Mouse (Mus musculus) neural tube, embryonic 11.5 days (tissue): ENCODE results near the gene Atxn7. TPM values are rescaled to one million over a fixed set of nuclear protein-coding genes. Genes with fewer than 3 reads are reported as not detected.
"Not testable (repeated sequence)": the region's sequence is repeated elsewhere in the genome, so short reads cannot be mapped to it uniquely, and the experiment has no call there.

Experiments used
- ATAC-seq: fragments of 200-750 bp; cut with Nextera tagmentation; 2 replicates; pipeline ENCODE4 v1.8.0; 2017; ENCODE audit warnings: moderate number of reproducible peaks, mild to moderate bottlenecking, moderate TSS enrichment, moderate library complexity; ENCODE audit not compliant: insufficient read depth, low FRiP score, low TSS enrichment
- DNase-seq: peaks from one replicate; pipeline ENCODE4 v3.0.0-alpha.2; 2015; ENCODE audit warnings: low spot score
- H3K27ac ChIP-seq: fragments of 300-500 bp; sonication (generic); 2 replicates; pipeline ENCODE4 v1.5.1; 2014; ENCODE audit warnings: low read depth, mild to moderate bottlenecking, low read length
- H3K27me3 ChIP-seq: fragments of 300-500 bp; sonication (generic); 2 replicates; pipeline ENCODE4 v1.6.1; 2014; ENCODE audit warnings: mild to moderate bottlenecking, low read length, mixed read lengths; ENCODE audit not compliant: control insufficient read depth, insufficient read depth
- H3K36me3 ChIP-seq: fragments of 300-500 bp; sonication (generic); 2 replicates; pipeline ENCODE4 v1.6.1; 2014; ENCODE audit warnings: mild to moderate bottlenecking, low read length, moderate library complexity, mixed read lengths; ENCODE audit not compliant: control insufficient read depth, insufficient read depth
- H3K4me1 ChIP-seq: fragments of 300-500 bp; sonication (generic); 2 replicates; pipeline ENCODE4 v1.6.1; 2014; ENCODE audit warnings: low read length, mixed read lengths; ENCODE audit not compliant: control insufficient read depth, insufficient read depth
- H3K4me2 ChIP-seq: fragments of 300-500 bp; sonication (generic); 2 replicates; pipeline ENCODE4 v1.6.1; 2014; ENCODE audit warnings: low read depth, mild to moderate bottlenecking, moderate library complexity
- H3K4me3 ChIP-seq: fragments of 300-500 bp; sonication (generic); 2 replicates; pipeline ENCODE4 v1.5.1; 2014; ENCODE audit warnings: low read depth, low read length
- H3K9ac ChIP-seq: fragments of 300-500 bp; sonication (generic); 2 replicates; pipeline ENCODE4 v1.6.1; 2014; ENCODE audit warnings: mild to moderate bottlenecking, low read length
- H3K9me3 ChIP-seq: fragments of 300-500 bp; sonication (generic); 2 replicates; pipeline ENCODE4 v1.6.1; 2016; ENCODE audit warnings: low read length; ENCODE audit not compliant: control insufficient read depth
- WGBS: fragments of 180-500 bp; shearing (Covaris S2); extraction: QIAGEN DNeasy Blood & Tissue Kit; methylation state at CpG from one replicate; pipeline ENCODE4 v1.1.7; 2014; 5-methylcytosine and 5-hydroxymethylcytosine counted together
- polyA plus RNA-seq: library from polyadenylated mRNA; unstranded; fragments of >200 nt; fragmentation: Nextera tagmentation; extraction: Ambion mirVana; gene quantifications from 2 replicates; pipeline ENCODE4 v1.2.1, GENCODE M21; 2014

Gene Atxn7
- polyA plus RNA-seq, 1 experiment from 2014 or later, result 3.9 TPM

GRCm38 (mm10) chr14:13948345-13948744 lies 12.9 kb upstream of the Atxn7 start:
- no peak overlapping the region for H3K4me3 ChIP-seq
- H3K9ac ChIP-seq, result no peak overlapping the region
- ATAC-seq (no peak), DNase-seq (no peak)
- no peak overlapping the region for H3K27ac ChIP-seq
- no peak overlapping the region for H3K4me2 ChIP-seq
- no peaks in the 10 kb centered on the region for H3K27me3 ChIP-seq
- 0 out of 2 replicates have a peak, but pooled peaks cover 2% of the 10 kb centered on the region for H3K36me3 ChIP-seq
- WGBS, result 90% methylated on average over 7 of the region's 7 CpGs
- H3K9me3 ChIP-seq, result no peaks in the 10 kb centered on the region
- H3K4me1 ChIP-seq, result no peaks in the 10 kb centered on the region

GRCm38 (mm10) chr14:13950401-13950800 lies 10.8 kb upstream of the Atxn7 start:
- H3K36me3 ChIP-seq, result 0 out of 2 replicates have a peak, but pooled peaks cover 2% of the 10 kb centered on the region

GRCm38 (mm10) chr14:13952151-13952550 lies 9.1 kb upstream of the Atxn7 start:
- not testable (repeated sequence) for H3K27me3 ChIP-seq, H3K9ac ChIP-seq, H3K4me3 ChIP-seq, H3K36me3 ChIP-seq, H3K9me3 ChIP-seq, H3K27ac ChIP-seq, ATAC-seq, DNase-seq, H3K4me2 ChIP-seq, H3K4me1 ChIP-seq
- 91% methylated on average over 3 of the region's 3 CpGs for WGBS

More at GRCm38 (mm10) chr14:13950401-13950800, 10.8 kb upstream of the Atxn7 start:
- ATAC-seq (no peak), DNase-seq (peak; percentile 29)
- no peak overlapping the region for H3K27ac ChIP-seq
- H3K9ac ChIP-seq, result no peak overlapping the region
- no peaks in the 10 kb centered on the region for H3K4me1 ChIP-seq
- H3K4me2 ChIP-seq, result no peak overlapping the region
- no peaks in the 10 kb centered on the region for H3K9me3 ChIP-seq
- no peak overlapping the region for H3K4me3 ChIP-seq
- H3K27me3 ChIP-seq, result no peaks in the 10 kb centered on the region

DNA sequence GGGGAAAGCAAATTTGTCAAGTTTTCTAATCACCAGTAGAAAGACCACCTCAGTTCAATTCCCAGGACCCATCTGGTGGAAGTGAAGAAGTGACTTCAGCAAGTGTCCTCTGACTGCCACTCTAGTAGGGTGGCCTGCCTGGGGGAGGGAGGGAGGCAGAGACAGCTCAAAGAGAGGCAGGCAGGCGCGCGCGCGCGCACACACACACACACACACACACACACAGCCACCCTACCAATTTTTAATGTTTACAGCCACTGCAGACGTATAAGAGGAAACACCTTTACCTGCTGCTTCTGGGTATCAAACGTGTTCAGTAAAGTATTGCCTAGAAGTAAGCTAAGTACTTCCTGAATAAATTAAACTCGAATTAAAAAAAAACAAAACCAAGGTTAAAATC lies 1.2 kb upstream of the Atxn7 start:
- 3% methylated on average over 9 of the region's 9 CpGs for WGBS
- ATAC-seq, result peak; percentile 43; the same call in 1 of the 2 replicates
- Histone ChIP-seq H3K27me3 (no peaks in the 10 kb centered on the region), H3K9ac (peak overlapping the region; percentile 99), H3K27ac (peak overlapping the region; percentile 77; the same call in 1 of the 2 replicates), H3K9me3 (no peaks in the 10 kb centered on the region), H3K4me3 (peak overlapping the region; percentile 93), H3K4me1 (peaks cover 4% of the 10 kb centered on the region), H3K4me2 (peak overlapping the region; percentile 55), H3K36me3 (no peaks in the 10 kb centered on the region)
- DNase-seq, result peak; percentile 48

GRCm38 (mm10) chr14:13960482-13961325 lies 536 bp upstream of the Atxn7 start:
- WGBS, result under 1% methylated on average over 41 of the region's 75 CpGs
- peak; percentile 88 for ATAC-seq

GRCm38 (mm10) chr14:13962476-13962875 lies 1.2 kb downstream of the Atxn7 start:
- H3K27ac ChIP-seq, result no peak overlapping the region
- H3K4me2 ChIP-seq, result no peak overlapping the region
- no peaks in the 10 kb centered on the region for H3K27me3 ChIP-seq
- H3K36me3 ChIP-seq, result no peaks in the 10 kb centered on the region
- no peaks in the 10 kb centered on the region for H3K9me3 ChIP-seq
- WGBS, result 85% methylated on average over 6 of the region's 6 CpGs
- peaks cover 4% of the 10 kb centered on the region for H3K4me1 ChIP-seq
- H3K4me3 ChIP-seq, result no peak overlapping the region
- no peak for DNase-seq
- no peak overlapping the region for H3K9ac ChIP-seq
- no peak for ATAC-seq

More at GRCm38 (mm10) chr14:13960482-13961325, 536 bp upstream of the Atxn7 start:
- Histone ChIP-seq H3K9me3 (no peaks in the 10 kb centered on the region), H3K9ac (peak overlapping the region; percentile 99), H3K27ac (peak overlapping the region; percentile 77), H3K27me3 (no peaks in the 10 kb centered on the region), H3K4me1 (peaks cover 4% of the 10 kb centered on the region), H3K36me3 (no peaks in the 10 kb centered on the region), H3K4me3 (peak overlapping the region; percentile 93), H3K4me2 (peak overlapping the region; percentile 55)
- peak; percentile 75 for DNase-seq

DNA sequence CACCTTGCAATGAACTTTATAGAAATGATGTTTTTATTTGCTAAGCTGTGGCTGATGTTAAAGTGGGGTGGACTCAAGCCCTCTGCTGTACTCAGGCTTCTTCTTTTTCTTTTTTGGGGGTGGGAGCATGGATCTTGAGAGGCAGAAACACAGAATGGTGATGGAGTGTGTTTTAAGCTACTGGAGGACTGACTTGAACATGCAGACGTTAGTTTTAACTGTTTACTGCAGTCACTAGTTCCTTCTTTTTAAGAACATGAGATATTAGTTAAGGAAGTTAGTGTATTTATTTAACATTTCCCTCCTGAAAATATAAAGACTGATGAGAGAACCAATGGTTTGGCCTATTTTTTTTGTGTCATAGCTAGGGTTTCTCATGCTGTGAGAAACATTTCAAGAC lies 2.3 kb downstream of the Atxn7 start:
- H3K27me3 ChIP-seq, result no peaks in the 10 kb centered on the region
- no peak overlapping the region for H3K4me3 ChIP-seq
- H3K4me1 ChIP-seq, result peaks cover 4% of the 10 kb centered on the region
- H3K9ac ChIP-seq, result no peak overlapping the region
- no peaks in the 10 kb centered on the region for H3K36me3 ChIP-seq
- DNase-seq (no peak), ATAC-seq (no peak)
- 76% methylated on average over 1 of the region's 1 CpGs for WGBS
- H3K4me2 ChIP-seq, result no peak overlapping the region
- H3K9me3 ChIP-seq, result no peaks in the 10 kb centered on the region
- H3K27ac ChIP-seq, result no peak overlapping the region

- WGBS, result 43% methylated on average over 1 of the region's 1 CpGs
- ATAC-seq (no peak), DNase-seq (no peak)
- H3K4me2 ChIP-seq, result no peak overlapping the region
- no peak overlapping the region for H3K9ac ChIP-seq
- H3K4me1 ChIP-seq, result no peaks in the 10 kb centered on the region
- no peaks in the 10 kb centered on the region for H3K36me3 ChIP-seq
- H3K27me3 ChIP-seq, result no peaks in the 10 kb centered on the region
- H3K9me3 ChIP-seq, result no peaks in the 10 kb centered on the region
- no peak overlapping the region for H3K27ac ChIP-seq
- H3K4me3 ChIP-seq, result no peak overlapping the region
These were observed 6.4 kb downstream of the Atxn7 start for GRCm38 (mm10) chr14:13967607-13968006.

DNA sequence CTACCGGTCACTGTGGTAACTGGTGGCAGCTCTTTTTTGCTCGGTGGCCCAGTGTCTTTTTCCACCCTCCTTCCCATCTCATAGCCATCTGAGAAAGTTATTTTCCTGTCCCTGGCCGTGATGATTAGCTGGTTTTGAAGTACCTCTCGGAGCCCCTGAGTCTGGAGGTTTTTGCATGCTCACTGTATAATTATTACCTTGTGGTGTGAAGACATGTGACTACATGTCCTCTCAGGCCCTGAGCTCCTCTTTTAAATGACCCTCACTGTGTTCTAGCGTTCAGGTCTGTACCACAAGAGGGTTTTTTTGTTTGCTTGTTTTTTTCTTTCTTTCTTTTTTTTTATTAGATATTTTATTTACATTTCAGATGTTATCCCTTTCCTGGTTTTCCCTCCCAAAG lies 7.2 kb downstream of the Atxn7 start:
- no peaks in the 10 kb centered on the region for H3K4me1 ChIP-seq
- H3K27me3 ChIP-seq, result no peaks in the 10 kb centered on the region
- DNase-seq (no peak), ATAC-seq (no peak)
- no peak overlapping the region for H3K4me3 ChIP-seq
- no peak overlapping the region for H3K4me2 ChIP-seq
- H3K9me3 ChIP-seq, result no peaks in the 10 kb centered on the region
- H3K27ac ChIP-seq, result no peak overlapping the region
- H3K9ac ChIP-seq, result no peak overlapping the region
- WGBS, result 70% methylated on average over 5 of the region's 5 CpGs
- H3K36me3 ChIP-seq, result no peaks in the 10 kb centered on the region
